ENCODE assay signal across 8 mouse cellular contexts in genomic region chr13:106947583-106947982, GRCm38 (mm10). TPM values are rescaled to one million over a fixed set of nuclear protein-coding genes. Genes with fewer than 3 reads are reported as not detected.
DNase-seq lines count a peak whose midpoint lies in the region; ATAC-seq and TF ChIP-seq lines count a peak whose summit lies in the region.

No protein-coding gene starts in this region.

- no peak for ATAC-seq in embryonic facial prominence, embryonic 15.5 days (ENCODE audit: insufficient number of reproducible peaks, low FRiP score, low TSS enrichment, low read depth)
- no peak for ATAC-seq in intestine, postnatal 0 days
- ATAC-seq in neural tube, embryonic 14.5 days (ENCODE audit: low read depth) = no peak

- peak overlapping the region; percentile 96 for H3K4me3 ChIP-seq in lung, adult 2 months (replicated peaks; ENCODE audit: extremely low read depth, low read depth, low read length)
- peak overlapping the region; percentile 87 for H3K4me3 ChIP-seq in embryonic facial prominence, embryonic 15.5 days (replicated peaks)
- H3K4me3 ChIP-seq in intestine, postnatal 0 days (ENCODE audit: low read depth, low read length) = peak overlapping the region; percentile 95
- peak overlapping the region; percentile 74 for H3K4me3 ChIP-seq in neural tube, embryonic 14.5 days (ENCODE audit: low read depth, low read length)

- H3K36me3 ChIP-seq in embryonic facial prominence, embryonic 15.5 days = peaks cover 25% of the 10 kb centered on the region
- 0 out of 2 replicates have a peak, but pooled peaks cover 9% of the 10 kb centered on the region for H3K36me3 ChIP-seq in intestine, postnatal 0 days (ENCODE audit: control insufficient read depth, insufficient read depth)
- H3K36me3 ChIP-seq in neural tube, embryonic 14.5 days (ENCODE audit: control insufficient read depth, insufficient read depth, low read length) = peaks cover 5% of the 10 kb centered on the region; the same call in 1 of the 2 replicates

- no peaks in the 10 kb centered on the region for H3K9me3 ChIP-seq in embryonic facial prominence, embryonic 15.5 days (replicated peaks)
- no peaks in the 10 kb centered on the region for H3K9me3 ChIP-seq in intestine, postnatal 0 days (ENCODE audit: control insufficient read depth)
- no peaks in the 10 kb centered on the region for H3K9me3 ChIP-seq in neural tube, embryonic 14.5 days (ENCODE audit: control insufficient read depth, low read length)

- peak overlapping the region; percentile 82 for H3K9ac ChIP-seq in embryonic facial prominence, embryonic 15.5 days
- peak overlapping the region; percentile 88 for H3K9ac ChIP-seq in intestine, postnatal 0 days (ENCODE audit: low read depth, low read length)
- peak overlapping the region; percentile 77 for H3K9ac ChIP-seq in neural tube, embryonic 14.5 days (replicated peaks; ENCODE audit: low read depth, low read length)

- no peak overlapping the region for H3K27ac ChIP-seq in embryonic facial prominence, embryonic 15.5 days (replicated peaks)
- H3K27ac ChIP-seq in intestine, postnatal 0 days (ENCODE audit: low read depth, low read length) = no peak overlapping the region
- H3K27ac ChIP-seq in neural tube, embryonic 14.5 days (ENCODE audit: low read depth, low read length) = no peak overlapping the region

- WGBS in lung, adult 2 months = 3% methylated on average over 6 of the region's 6 CpGs
- 4% methylated on average over 6 of the region's 6 CpGs for WGBS in embryonic facial prominence, embryonic 15.5 days
- WGBS in intestine, postnatal 0 days = 3% methylated on average over 6 of the region's 6 CpGs
- WGBS in neural tube, embryonic 14.5 days = 4% methylated on average over 6 of the region's 6 CpGs

- peaks cover 8% of the 10 kb centered on the region for H3K4me1 ChIP-seq in lung, adult 2 months (ENCODE audit: control insufficient read depth, insufficient read depth, low read length)
- peaks cover 11% of the 10 kb centered on the region for H3K4me1 ChIP-seq in embryonic facial prominence, embryonic 15.5 days
- H3K4me1 ChIP-seq in intestine, postnatal 0 days (replicated peaks; ENCODE audit: control insufficient read depth, insufficient read depth, low read length) = peaks cover 7% of the 10 kb centered on the region; the same call in 1 of the 2 replicates
- peaks cover 15% of the 10 kb centered on the region for H3K4me1 ChIP-seq in neural tube, embryonic 14.5 days (ENCODE audit: control insufficient read depth, insufficient read depth, low read length)

- TF ChIP-seq CTCF in lung, adult 2 months (IDR thresholded peaks at IDR 0.05; ENCODE audit: insufficient read depth, low read length) = no peak
- TF ChIP-seq CTCF in intestine, postnatal 0 days (IDR thresholded peaks at IDR 0.05; ENCODE audit: low read depth) = no peak

- peak overlapping the region; percentile 68 for H3K4me2 ChIP-seq in embryonic facial prominence, embryonic 15.5 days (replicated peaks)
- peak overlapping the region; percentile 80 for H3K4me2 ChIP-seq in intestine, postnatal 0 days (replicated peaks; ENCODE audit: low read depth)
- peak overlapping the region; percentile 69 for H3K4me2 ChIP-seq in neural tube, embryonic 14.5 days (ENCODE audit: low read depth, low read length)

- no peaks in the 10 kb centered on the region for H3K27me3 ChIP-seq in embryonic facial prominence, embryonic 15.5 days
- no peaks in the 10 kb centered on the region for H3K27me3 ChIP-seq in intestine, postnatal 0 days (replicated peaks; ENCODE audit: control insufficient read depth, insufficient read depth, low read length)
- no peaks in the 10 kb centered on the region for H3K27me3 ChIP-seq in neural tube, embryonic 14.5 days (ENCODE audit: control insufficient read depth, insufficient read depth, low read length)

- no peak for TF ChIP-seq POLR2A in lung, adult 2 months (IDR thresholded peaks at IDR 0.05; ENCODE audit: borderline replicate concordance, extremely low read depth, low read depth, low read length)

- no peak for DNase-seq in lung, adult 2 months
- DNase-seq in lung, postnatal 10 days = no peak
- DNase-seq in ovary, adult 18-20 months (ENCODE audit: low spot score) = no peak
- no peak for DNase-seq in layer of hippocampus, adult 18-20 months (ENCODE audit: low spot score in 2 of 2)
- DNase-seq in retina, embryonic 14.5 days (ENCODE audit: low spot score) = no peak

RNA-seq across cellular contexts. Expression of gene Dimt1, which starts 0.7 kb away (rescaled TPM):
- 3.6 and 4.9 TPM in 2 replicates for polyA plus RNA-seq in lung, adult 2 months (2012; rRNA removed)
- 48.3 and 50.0 TPM in 2 replicates for polyA plus RNA-seq in embryonic facial prominence, embryonic 15.5 days (2015; fragmentation: Nextera tagmentation; extraction: Ambion mirVana)
- 10.1 and 11.6 TPM in 2 replicates for polyA plus RNA-seq in intestine, postnatal 0 days (2015; fragmentation: Nextera tagmentation; extraction: Ambion mirVana)
- 40.3 and 44.7 TPM in 2 replicates for polyA plus RNA-seq in neural tube, embryonic 14.5 days (2014; fragmentation: Nextera tagmentation; extraction: Ambion mirVana)
- total RNA-seq in layer of hippocampus, adult 18-20 months (2021) = 10 to 100 TPM; 20.9 to 21.6 TPM

RNA-seq across cellular contexts. Expression of gene Ipo11, which starts 10.8 kb away (rescaled TPM):
- polyA plus RNA-seq in lung, adult 2 months (2012; rRNA removed) = 11.9 and 13.6 TPM in 2 replicates
- 41.3 and 42.6 TPM in 2 replicates for polyA plus RNA-seq in embryonic facial prominence, embryonic 15.5 days (2015; fragmentation: Nextera tagmentation; extraction: Ambion mirVana)
- polyA plus RNA-seq in intestine, postnatal 0 days (2015; fragmentation: Nextera tagmentation; extraction: Ambion mirVana) = 12.0 and 13.6 TPM in 2 replicates
- 42.4 and 45.1 TPM in 2 replicates for polyA plus RNA-seq in neural tube, embryonic 14.5 days (2014; fragmentation: Nextera tagmentation; extraction: Ambion mirVana)
- 10 to 100 TPM; 59.9 to 61.5 TPM for total RNA-seq in layer of hippocampus, adult 18-20 months (2021)
